Mouse (Mus musculus): ENCODE measurements at regions not wholly inside any gene's neighbourhood (a gene's known extent, or its start where the extent isn't known, plus 50 kb on each side); places are given as distances from the start of the nearest gene placed in this dataset.
A peak's percentile ranks its signal among the peaks of the same experiment; 100 is the strongest.

DNA sequence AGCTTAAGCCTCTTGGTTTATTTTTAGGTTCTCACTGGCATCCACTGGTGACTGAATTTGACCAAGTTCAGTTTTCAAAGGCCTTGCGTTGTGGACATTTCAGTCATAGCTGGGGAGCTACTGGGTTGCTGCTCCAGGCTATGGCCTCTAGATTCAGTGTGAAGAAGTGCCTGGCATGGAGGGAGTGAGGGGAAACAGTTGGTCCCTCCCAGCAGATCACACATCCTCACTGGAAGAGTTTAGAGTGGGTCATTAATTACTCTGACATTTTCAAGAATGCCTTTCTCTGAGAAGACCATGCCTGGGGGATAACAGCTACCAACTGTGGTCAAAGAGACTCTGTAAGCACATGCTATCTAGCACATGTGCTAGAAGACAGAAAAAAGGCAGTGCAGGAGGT is 199.3 kb downstream of the Gm19410 start:
- Histone ChIP-seq H3K9ac (no peak overlapping the region), H3K27ac (ENCODE audit: low read depth) (no peak overlapping the region; the same call in 1 of the 2 replicates), H3K4me1 (ENCODE audit: insufficient read depth) (peaks cover 12% of the 10 kb centered on the region), H3K36me3 (ENCODE audit: insufficient read depth) (no peaks in the 10 kb centered on the region), H3K4me3 (ENCODE audit: low read depth, low read length) (no peak overlapping the region), H3K4me2 (no peak overlapping the region), H3K9me3 (ENCODE audit: low read depth, low read length) (no peaks in the 10 kb centered on the region), H3K27me3 (ENCODE audit: insufficient read depth, low read length) (no peaks in the 10 kb centered on the region)
- no peak for ATAC-seq (ENCODE audit: insufficient read depth)
- 29% methylated on average over 1 of the region's 1 CpGs for WGBS
- no peak for DNase-seq
- no peak for TF ChIP-seq CTCF (IDR thresholded peaks at IDR 0.05; ENCODE audit: low read depth)

DNA sequence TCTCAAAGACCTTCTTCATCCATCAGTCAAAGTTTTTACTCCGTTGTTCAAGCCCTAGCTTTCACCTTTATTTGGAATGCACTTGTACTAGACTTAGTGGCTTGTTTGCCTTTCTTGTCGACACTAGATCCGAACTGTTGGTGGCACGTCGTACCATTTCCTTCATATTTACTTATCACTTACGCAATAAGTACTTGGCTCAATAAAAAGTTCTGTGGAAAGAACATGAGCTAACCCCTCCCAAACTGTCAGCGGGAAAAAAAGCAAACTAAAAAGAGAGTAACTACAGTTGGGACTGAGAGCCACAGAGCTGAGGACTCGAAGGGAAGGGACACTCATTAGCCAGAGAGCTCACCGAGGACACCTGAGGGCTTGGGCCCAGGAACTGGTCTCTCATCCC is 202.8 kb downstream of the Gm19410 start:
- H3K27ac ChIP-seq (ENCODE audit: low read depth), result no peak overlapping the region
- H3K4me1 ChIP-seq (ENCODE audit: insufficient read depth), result peaks cover 6% of the 10 kb centered on the region
- H3K27me3 ChIP-seq (ENCODE audit: insufficient read depth, low read length), result no peaks in the 10 kb centered on the region
- no peak overlapping the region for H3K4me2 ChIP-seq
- H3K9ac ChIP-seq, result no peak overlapping the region
- no peak overlapping the region for H3K4me3 ChIP-seq (ENCODE audit: low read depth, low read length)
- peak; percentile 78 for ATAC-seq (ENCODE audit: insufficient read depth)
- no peaks in the 10 kb centered on the region for H3K9me3 ChIP-seq (ENCODE audit: low read depth, low read length)
- WGBS, result 36% methylated on average over 9 of the region's 9 CpGs
- no peak for TF ChIP-seq CTCF (IDR thresholded peaks at IDR 0.05; ENCODE audit: low read depth)
- peak; percentile 79 for DNase-seq
- H3K36me3 ChIP-seq (ENCODE audit: insufficient read depth), result no peaks in the 10 kb centered on the region

DNA sequence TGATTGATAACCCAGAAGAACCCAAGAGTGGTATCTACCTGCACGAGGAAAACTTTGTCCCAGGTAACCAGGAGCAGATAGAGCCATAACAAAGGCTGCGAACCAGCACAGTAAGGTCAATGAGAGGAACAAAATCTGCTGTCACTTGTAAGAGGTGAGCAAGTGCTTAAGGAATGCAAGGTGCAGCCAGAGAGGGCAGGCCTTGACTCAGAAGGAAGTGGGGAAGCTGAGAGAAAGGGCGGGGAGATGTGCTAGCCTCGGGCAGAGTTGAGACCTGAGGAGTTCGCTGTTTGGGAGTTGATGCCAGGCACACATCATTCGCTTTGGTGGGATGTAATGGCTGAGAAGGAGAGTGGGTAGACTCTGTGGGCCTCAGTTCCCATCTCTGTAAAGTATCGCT is 205.5 kb downstream of the Gm19410 start:
- no peaks in the 10 kb centered on the region for H3K27me3 ChIP-seq (ENCODE audit: insufficient read depth, low read length)
- WGBS, result 74% methylated on average over 7 of the region's 7 CpGs
- ATAC-seq (ENCODE audit: insufficient read depth) (no peak), DNase-seq (no peak)
- peaks cover 15% of the 10 kb centered on the region for H3K4me1 ChIP-seq (ENCODE audit: insufficient read depth)
- no peak overlapping the region for H3K9ac ChIP-seq
- no peak overlapping the region for H3K4me3 ChIP-seq (ENCODE audit: low read depth, low read length)
- no peak overlapping the region for H3K27ac ChIP-seq (ENCODE audit: low read depth)
- H3K4me2 ChIP-seq, result no peak overlapping the region
- no peak for TF ChIP-seq CTCF (IDR thresholded peaks at IDR 0.05; ENCODE audit: low read depth)
- H3K9me3 ChIP-seq (ENCODE audit: low read depth, low read length), result no peaks in the 10 kb centered on the region
- H3K36me3 ChIP-seq (ENCODE audit: insufficient read depth), result no peaks in the 10 kb centered on the region

DNA sequence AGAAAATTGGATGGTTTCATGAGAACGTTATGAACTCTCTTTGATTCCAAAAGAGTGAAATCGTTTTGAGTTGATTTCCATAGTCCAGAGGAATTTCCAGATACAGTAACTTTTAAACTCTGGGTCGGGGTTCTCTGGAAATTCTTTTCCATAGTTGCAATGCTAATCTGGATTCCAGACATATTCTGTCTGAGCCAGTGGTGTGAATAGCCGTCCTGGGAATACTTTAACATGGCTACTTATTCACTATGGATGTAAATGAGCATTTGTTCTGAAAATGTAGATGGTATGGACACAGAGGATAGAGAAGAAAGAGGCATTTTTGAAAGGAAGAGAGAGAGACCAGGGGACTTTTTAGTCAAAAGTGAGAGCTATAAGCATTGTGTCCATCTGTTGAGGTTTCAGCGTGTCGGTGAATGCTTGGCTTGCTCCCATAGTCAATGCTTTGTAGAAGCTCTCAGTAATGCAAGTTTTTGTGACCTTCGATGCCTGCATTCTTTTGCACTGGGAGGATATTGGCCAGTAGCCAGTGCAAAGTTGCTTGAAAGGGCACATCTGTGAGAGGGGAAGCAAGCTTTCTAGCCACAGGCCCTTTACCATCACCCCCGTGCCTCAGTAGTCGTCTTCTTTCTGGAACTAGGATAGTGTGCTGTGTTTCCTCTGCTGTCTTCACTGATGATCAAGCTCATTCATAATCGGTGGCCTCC is 208.9 kb downstream of the Gm19410 start:
- 43% methylated on average over 10 of the region's 10 CpGs for WGBS
- no peak for ATAC-seq (ENCODE audit: insufficient read depth)
- H3K4me3 ChIP-seq (ENCODE audit: low read depth, low read length), result no peak overlapping the region
- TF ChIP-seq CTCF (IDR thresholded peaks at IDR 0.05; ENCODE audit: low read depth), result no peak
- H3K9ac ChIP-seq, result no peak overlapping the region
- H3K27me3 ChIP-seq (ENCODE audit: insufficient read depth, low read length), result no peaks in the 10 kb centered on the region
- H3K27ac ChIP-seq (ENCODE audit: low read depth), result peak overlapping the region; percentile 58; the same call in 1 of the 2 replicates
- H3K9me3 ChIP-seq (ENCODE audit: low read depth, low read length), result no peaks in the 10 kb centered on the region
- no peaks in the 10 kb centered on the region for H3K36me3 ChIP-seq (ENCODE audit: insufficient read depth)
- peak; percentile 85 for DNase-seq
- peaks cover 12% of the 10 kb centered on the region for H3K4me1 ChIP-seq (ENCODE audit: insufficient read depth)
- H3K4me2 ChIP-seq, result no peak overlapping the region

DNA sequence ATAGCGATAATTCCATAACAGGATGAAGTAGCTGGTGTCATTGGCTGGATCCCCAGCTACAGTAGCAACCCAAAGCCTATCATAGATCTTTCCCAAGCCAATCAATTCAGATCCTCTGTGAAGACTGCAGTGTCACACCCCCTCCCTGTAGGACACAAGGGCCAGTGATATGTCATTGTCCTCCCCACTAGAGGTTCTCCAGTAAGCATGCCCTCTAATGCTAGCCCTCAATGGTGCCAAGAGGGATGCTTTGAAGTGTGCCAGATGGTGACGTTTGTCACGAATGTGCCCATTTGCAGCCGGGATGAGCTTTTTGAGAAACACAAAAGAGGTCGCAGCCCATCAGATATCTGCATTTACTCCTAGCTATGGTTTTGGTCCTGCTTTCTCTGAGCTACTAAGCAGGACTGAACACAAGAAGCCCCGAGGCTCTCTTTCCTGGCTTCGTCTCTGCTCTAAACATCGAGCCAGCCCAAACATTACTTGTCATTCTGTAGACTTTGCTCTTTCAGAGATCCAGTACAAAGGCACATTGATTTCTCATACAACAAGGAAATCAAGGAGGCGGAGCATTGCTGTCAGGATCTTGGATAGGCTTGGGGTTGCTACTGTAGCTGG is 214.2 kb downstream of the Gm19410 start:
- DNase-seq (no peak), ATAC-seq (ENCODE audit: insufficient read depth) (no peak)
- no peak overlapping the region for H3K4me3 ChIP-seq (ENCODE audit: low read depth, low read length)
- no peak overlapping the region for H3K9ac ChIP-seq
- WGBS, result 86% methylated on average over 9 of the region's 9 CpGs
- H3K27ac ChIP-seq (ENCODE audit: low read depth), result no peak overlapping the region
- no peak for TF ChIP-seq CTCF (IDR thresholded peaks at IDR 0.05; ENCODE audit: low read depth)
- no peaks in the 10 kb centered on the region for H3K27me3 ChIP-seq (ENCODE audit: insufficient read depth, low read length)
- no peaks in the 10 kb centered on the region for H3K9me3 ChIP-seq (ENCODE audit: low read depth, low read length)
- peaks cover 8% of the 10 kb centered on the region for H3K4me1 ChIP-seq (ENCODE audit: insufficient read depth)
- H3K4me2 ChIP-seq, result no peak overlapping the region
- H3K36me3 ChIP-seq (ENCODE audit: insufficient read depth), result no peaks in the 10 kb centered on the region

DNA sequence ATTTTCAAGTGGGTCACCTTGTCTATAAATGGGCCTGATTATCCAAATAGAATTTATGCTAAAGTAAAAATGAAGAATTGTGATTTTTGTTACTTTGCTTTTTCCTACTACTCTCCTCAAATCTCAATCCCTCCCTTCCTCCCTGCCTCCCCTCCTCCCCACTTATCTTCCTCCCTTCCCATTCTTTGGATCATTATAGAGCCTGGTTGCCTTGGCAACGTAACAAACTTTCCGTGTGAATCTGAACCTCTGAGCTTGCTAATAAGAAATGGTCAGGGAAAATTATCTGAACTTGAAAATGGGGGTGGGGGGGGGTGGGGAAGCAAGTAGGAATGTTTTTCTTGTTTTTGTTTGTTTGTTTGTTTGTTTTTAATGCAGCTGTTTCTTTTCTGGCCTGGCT is 217.5 kb downstream of the Gm19410 start:
- WGBS, result 54% methylated on average over 2 of the region's 2 CpGs
- H3K4me3 ChIP-seq (ENCODE audit: low read depth, low read length), result no peak overlapping the region
- no peak overlapping the region for H3K4me2 ChIP-seq
- H3K27ac ChIP-seq (ENCODE audit: low read depth), result no peak overlapping the region
- DNase-seq (no peak), ATAC-seq (ENCODE audit: insufficient read depth) (no peak)
- no peak overlapping the region for H3K9ac ChIP-seq
- H3K4me1 ChIP-seq (ENCODE audit: insufficient read depth), result peaks cover 25% of the 10 kb centered on the region
- TF ChIP-seq CTCF (IDR thresholded peaks at IDR 0.05; ENCODE audit: low read depth), result no peak
- no peaks in the 10 kb centered on the region for H3K27me3 ChIP-seq (ENCODE audit: insufficient read depth, low read length)
- H3K36me3 ChIP-seq (ENCODE audit: insufficient read depth), result no peaks in the 10 kb centered on the region
- no peaks in the 10 kb centered on the region for H3K9me3 ChIP-seq (ENCODE audit: low read depth, low read length)

DNA sequence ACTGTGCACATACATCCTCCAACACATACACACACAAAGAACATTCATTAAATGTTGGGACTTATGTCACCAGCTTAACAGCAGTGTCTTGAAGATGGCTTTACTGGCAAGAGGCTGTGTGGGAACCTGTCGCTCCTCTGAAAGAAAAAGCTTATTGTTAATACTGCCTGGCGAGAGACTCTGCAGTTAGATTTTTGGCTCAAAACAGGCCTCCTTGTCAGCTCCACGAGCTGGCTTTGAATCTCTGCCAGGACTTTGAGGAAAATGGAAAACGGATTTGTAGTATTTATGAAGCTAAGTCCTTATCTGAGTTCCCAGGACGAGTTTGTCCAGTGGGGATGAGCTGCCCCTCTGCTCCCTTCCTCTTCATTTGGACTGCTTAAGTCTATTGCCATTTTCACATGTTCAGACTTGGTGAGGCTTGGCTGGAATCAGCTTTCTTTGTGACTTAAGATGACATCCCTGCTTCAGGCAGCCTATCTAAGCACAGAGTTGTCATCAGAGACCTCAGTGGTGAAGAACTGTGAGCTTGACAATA is 219.6 kb downstream of the Gm19410 start:
- H3K4me3 ChIP-seq (ENCODE audit: low read depth, low read length), result no peak overlapping the region
- H3K27ac ChIP-seq (ENCODE audit: low read depth), result peak overlapping the region; percentile 80
- DNase-seq (peak; percentile 94), ATAC-seq (ENCODE audit: insufficient read depth) (peak; percentile 39)
- no peaks in the 10 kb centered on the region for H3K36me3 ChIP-seq (ENCODE audit: insufficient read depth)
- TF ChIP-seq CTCF (IDR thresholded peaks at IDR 0.05; ENCODE audit: low read depth), result no peak
- WGBS, result 14% methylated on average over 5 of the region's 5 CpGs
- no peak overlapping the region for H3K9ac ChIP-seq
- H3K27me3 ChIP-seq (ENCODE audit: insufficient read depth, low read length), result no peaks in the 10 kb centered on the region
- no peaks in the 10 kb centered on the region for H3K9me3 ChIP-seq (ENCODE audit: low read depth, low read length)
- H3K4me1 ChIP-seq (ENCODE audit: insufficient read depth), result peaks cover 29% of the 10 kb centered on the region
- 0 out of 2 replicates have a peak overlapping the region, but pooled peaks have one; percentile 13 for H3K4me2 ChIP-seq

All from lung, embryonic 14.5 days (tissue).